Mouse (Mus musculus) cortical plate, adult 2 months (tissue): ENCODE data around the gene Nkx2-5. TPM values are rescaled to one million over a fixed set of nuclear protein-coding genes. Genes with fewer than 3 reads are reported as not detected.

Source experiments
- H3K27ac ChIP-seq: fragments of 200-500 bp; 2 replicates; pipeline ENCODE4 v1.5.1; 2012; ENCODE audit warnings: low read length, control low read depth, inconsistent platforms; ENCODE audit not compliant: insufficient read depth
- H3K4me1 ChIP-seq: fragments of 200-500 bp; 2 replicates; pipeline ENCODE4 v1.6.1; 2011; ENCODE audit warnings: low read length; ENCODE audit not compliant: control insufficient read depth, insufficient read depth
- H3K4me3 ChIP-seq: fragments of 200-500 bp; 2 replicates; pipeline ENCODE4 v1.5.1; 2011; ENCODE audit warnings: mild to moderate bottlenecking, low read length, control low read depth; ENCODE audit not compliant: insufficient read depth
- CTCF ChIP-seq: fragments of 200-500 bp; IDR thresholded peaks from 2 replicates; pipeline ENCODE4 v1.5.1; 2011; ENCODE audit warnings: mild to moderate bottlenecking, control low read depth, low read length; ENCODE audit not compliant: insufficient read depth; ENCODE audit errors: extremely low read depth
- POLR2A ChIP-seq: fragments of 200-500 bp; IDR thresholded peaks from 2 replicates; pipeline ENCODE4 v1.6.1; 2011; ENCODE audit warnings: mild to moderate bottlenecking, low read length, control low read depth; ENCODE audit not compliant: insufficient read depth; ENCODE audit errors: extremely low read depth
- polyA plus RNA-seq: library from polyadenylated mRNA; depleted of rRNA; stranded (reverse); fragments of >200 nt; gene quantifications from 2 replicates; pipeline ENCODE4 v1.2.3, GENCODE M21; 2012

Gene Nkx2-5
- polyA plus RNA-seq, 1 experiment = not detected

DNA sequence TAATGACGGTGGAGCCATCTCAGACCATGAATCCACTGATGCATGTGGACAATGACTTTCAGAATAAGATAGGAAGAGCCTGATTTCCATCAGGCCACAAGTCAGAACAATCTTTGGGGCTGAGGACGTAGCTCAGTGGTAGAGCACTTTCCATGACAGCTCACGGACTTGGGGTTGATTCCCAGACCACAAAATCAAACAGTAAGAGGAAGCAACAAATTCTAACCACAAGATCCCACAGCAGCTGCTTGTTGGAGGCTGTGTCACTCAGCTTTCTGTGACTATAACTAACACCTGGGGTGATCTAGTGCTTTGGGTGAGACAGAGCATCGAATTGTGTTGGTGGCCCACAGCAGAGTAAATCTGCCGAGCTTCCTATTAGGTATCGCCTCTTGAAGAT lies 28.0 kb downstream of the Nkx2-5 start:
- TF ChIP-seq CTCF (no peak), POLR2A (no peak)

DNA sequence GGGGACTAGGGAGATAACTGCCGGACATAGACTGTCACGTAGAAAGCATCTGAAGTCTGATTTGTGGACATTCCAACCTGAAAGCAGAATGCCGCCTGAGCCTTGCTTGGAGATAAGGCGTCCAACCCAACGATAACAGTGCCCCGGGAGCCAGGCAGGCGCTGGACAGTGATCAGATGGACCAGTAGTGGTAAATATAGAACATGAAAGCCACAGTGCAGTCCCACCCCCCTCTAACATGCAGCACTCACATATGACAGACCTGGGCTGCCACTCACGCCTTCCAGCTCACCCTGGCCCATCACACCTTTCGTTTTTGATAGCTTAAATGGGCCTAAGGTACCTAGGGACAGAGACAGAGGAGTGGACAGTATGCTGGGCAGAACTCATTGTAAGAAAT lies 31.3 kb downstream of the Nkx2-5 start:
- Histone ChIP-seq H3K4me3 (no peak overlapping the region), H3K4me1 (no peaks in the 10 kb centered on the region), H3K27ac (no peak overlapping the region)
- TF ChIP-seq CTCF (no peak), POLR2A (no peak)

More for the DNA sequence above, 28.0 kb downstream of the Nkx2-5 start:
- no peak overlapping the region for H3K4me3 ChIP-seq
- H3K27ac ChIP-seq = no peak overlapping the region
- H3K4me1 ChIP-seq = no peaks in the 10 kb centered on the region

DNA sequence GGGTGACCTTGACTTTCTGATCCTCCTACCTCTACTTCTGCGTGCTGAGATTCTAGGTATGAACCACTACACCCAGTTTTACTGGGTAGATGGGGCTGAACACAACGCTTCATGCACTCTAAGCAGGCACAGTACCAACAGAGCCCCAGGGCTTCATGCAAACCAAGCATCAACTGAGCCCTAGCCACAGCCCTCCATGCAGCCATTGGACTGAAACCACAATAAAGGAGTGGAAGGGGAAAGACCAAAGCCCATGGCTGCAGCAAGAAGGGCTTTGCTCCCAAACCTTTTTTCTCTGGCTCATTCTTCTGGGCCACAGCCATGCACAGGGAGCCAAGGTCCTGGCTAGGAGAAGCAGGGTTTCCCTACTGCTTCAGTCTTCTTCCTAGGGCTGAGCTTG lies 32.2 kb downstream of the Nkx2-5 start:
- no peaks in the 10 kb centered on the region for H3K4me1 ChIP-seq
- TF ChIP-seq CTCF = no peak
- no peak for TF ChIP-seq POLR2A
- H3K27ac ChIP-seq = no peak overlapping the region
- no peak overlapping the region for H3K4me3 ChIP-seq

DNA sequence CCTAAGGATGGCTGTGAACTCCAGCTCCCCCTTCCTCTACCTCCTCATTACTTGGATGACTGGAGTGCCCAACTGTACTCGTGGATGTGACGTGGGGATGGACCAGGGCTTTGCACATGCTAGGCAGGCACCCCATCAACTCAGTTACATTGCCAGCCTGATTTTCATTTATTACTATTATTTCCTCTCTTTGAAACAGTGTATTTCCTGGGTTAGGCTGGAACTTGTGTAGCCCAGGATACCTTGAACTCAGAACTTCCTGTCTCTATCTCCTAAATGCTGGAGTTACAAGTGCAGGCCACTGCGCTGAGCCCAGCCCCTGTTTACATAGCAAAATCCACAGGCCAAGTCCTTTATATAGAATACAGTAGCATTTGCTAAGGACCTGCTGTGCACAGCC lies 41.9 kb downstream of the Nkx2-5 start:
- Histone ChIP-seq H3K4me3 (no peak overlapping the region), H3K4me1 (no peaks in the 10 kb centered on the region)
- TF ChIP-seq POLR2A = no peak
- TF ChIP-seq CTCF = no peak

DNA sequence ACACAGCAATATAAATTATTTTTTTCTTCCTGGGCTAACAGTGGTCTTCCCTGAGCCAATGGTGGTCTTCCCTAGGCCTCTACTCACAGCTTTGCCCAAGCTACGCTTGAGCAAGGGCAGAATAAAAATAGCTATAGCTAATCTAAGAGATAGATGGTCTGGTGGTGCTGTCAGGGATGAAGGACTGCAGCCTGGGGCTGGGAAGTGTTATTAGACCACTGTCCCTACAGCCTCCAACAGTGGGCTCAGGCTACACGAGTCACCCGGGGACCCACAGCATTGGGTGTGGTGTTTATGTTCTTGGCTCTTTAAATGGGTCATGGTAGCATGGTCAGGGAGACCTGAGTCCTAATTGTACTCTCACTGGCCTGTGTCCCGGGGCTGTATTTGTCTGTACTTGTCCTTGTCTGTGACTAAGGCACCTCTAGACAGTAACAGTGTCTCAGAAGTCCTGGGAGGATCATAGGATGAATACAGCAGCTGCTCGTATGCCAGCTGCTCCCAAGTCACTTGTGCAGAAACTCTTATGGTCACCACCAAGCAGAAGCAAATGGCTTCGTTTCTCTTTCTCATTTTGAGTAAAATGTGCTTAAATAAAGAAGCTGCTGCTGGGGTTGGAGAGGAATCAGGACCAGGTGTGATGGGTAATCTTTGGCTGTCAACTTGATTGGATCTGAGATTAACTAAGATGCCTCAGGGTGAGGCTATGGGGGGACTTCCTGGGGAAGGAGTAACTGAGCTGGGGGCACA lies 47.3 kb downstream of the Nkx2-5 start:
- Histone ChIP-seq H3K27ac (no peak overlapping the region), H3K4me3 (no peak overlapping the region), H3K4me1 (no peaks in the 10 kb centered on the region)
- TF ChIP-seq CTCF = no peak
- TF ChIP-seq POLR2A = no peak

More for the DNA sequence above, 41.9 kb downstream of the Nkx2-5 start:
- no peak overlapping the region for H3K27ac ChIP-seq

DNA sequence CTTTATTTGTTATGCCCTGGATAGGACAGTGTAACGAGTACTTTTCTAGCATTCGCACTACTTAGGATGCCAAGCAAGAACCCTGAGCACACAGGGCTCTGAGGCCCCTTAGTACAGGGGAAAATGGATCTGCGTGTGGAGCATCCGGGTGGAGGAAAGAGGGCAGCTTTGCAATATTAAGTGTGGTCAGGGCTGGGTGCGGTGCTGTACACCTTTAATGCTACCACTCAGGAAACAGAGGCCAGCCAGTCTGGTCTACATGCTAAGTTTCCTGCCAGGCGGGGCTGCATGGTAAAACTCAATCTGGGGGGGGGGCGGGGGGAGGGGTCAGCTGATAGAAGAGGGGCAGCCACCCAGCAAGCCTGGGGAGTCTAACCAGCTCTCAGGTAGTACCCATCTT lies 49.4 kb downstream of the Nkx2-5 start:
- Histone ChIP-seq H3K27ac (no peak overlapping the region), H3K4me1 (peaks cover 2% of the 10 kb centered on the region; the same call in 1 of the 2 replicates), H3K4me3 (no peak overlapping the region)
- TF ChIP-seq CTCF = no peak
- no peak for TF ChIP-seq POLR2A

DNA sequence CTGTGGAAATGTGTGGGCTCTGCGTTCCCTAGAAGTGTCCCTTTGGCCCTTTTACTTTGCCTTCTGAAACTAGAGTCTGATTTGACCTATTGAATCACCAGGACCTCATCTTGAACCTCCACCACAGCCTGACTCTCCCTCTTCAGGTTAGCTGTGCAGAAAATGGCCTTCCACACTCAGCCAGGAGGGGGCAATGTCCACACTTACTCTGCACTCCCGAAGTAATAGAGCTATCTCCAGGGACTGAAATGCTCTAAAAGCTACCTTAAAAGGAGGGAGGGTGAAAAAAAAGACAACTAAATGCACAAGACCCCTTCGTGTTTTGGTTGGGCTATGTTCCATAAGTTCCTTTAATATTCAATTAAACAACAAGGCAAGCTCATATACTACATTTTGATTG lies 50.1 kb downstream of the Nkx2-5 start:
- Histone ChIP-seq H3K27ac (no peak overlapping the region), H3K4me1 (peaks cover 2% of the 10 kb centered on the region; the same call in 1 of the 2 replicates), H3K4me3 (no peak overlapping the region)
- peak; percentile 77 for TF ChIP-seq CTCF
- no peak for TF ChIP-seq POLR2A

DNA sequence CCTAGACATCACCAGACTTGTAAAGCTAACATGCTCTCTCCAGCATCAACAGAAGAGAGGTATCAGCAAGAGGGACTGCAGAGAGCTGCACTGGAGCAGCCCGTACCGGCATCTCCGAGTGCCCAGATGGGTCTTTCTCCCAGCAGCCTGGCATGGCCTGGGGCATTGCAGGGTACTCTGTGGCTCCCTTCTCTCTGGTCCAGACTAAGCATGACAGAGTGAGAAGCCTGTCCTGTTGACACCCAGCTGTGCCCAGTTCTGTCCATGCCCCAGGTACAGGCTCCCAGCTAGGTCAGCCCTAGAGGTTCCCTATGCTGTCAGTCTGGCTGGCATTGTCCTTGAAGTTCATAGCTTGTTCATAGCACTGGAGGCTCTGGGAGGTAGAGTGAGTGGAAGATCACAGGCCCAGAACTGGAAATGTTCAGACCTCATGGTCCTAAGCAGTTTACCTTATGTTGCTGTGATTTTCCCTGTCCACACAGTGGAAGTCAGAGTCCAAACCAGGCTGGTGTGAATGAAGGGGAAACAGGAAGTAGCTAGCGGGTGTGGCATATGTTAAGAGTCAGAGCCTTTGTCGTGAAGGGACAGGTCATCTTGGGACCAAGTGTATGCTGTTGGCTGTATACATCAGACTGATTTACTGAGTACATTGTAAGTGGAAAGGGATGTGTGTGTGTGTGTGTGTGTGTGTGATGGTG lies 51.6 kb downstream of the Nkx2-5 start:
- Histone ChIP-seq H3K4me3 (no peak overlapping the region), H3K4me1 (peaks cover 2% of the 10 kb centered on the region; the same call in 1 of the 2 replicates), H3K27ac (no peak overlapping the region)
- no peak for TF ChIP-seq CTCF
- TF ChIP-seq POLR2A = no peak

DNA sequence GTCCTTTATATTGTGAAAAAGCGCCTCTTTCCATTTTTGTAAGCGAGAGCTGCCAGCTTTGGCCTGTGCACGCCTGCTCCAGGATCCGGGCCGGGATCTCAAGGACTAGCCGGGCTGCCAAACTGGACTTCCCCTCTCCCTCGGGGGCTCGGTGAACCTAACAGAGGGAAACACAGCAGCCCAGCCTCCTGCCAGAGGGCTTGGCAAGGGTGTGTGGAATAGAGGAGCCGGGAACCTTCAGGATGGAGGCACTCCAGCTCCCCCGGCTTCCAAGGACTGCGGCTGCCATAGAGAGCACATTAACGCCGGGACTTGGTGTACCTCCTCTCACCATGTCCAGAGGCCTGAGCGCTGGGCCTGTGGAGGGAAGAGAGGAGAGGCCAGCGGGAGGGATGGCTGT lies 52.7 kb downstream of the Nkx2-5 start:
- TF ChIP-seq POLR2A = no peak
- no peak for TF ChIP-seq CTCF
- no peak overlapping the region for H3K27ac ChIP-seq
- no peak overlapping the region for H3K4me3 ChIP-seq
- peaks cover 2% of the 10 kb centered on the region; the same call in 1 of the 2 replicates for H3K4me1 ChIP-seq

DNA sequence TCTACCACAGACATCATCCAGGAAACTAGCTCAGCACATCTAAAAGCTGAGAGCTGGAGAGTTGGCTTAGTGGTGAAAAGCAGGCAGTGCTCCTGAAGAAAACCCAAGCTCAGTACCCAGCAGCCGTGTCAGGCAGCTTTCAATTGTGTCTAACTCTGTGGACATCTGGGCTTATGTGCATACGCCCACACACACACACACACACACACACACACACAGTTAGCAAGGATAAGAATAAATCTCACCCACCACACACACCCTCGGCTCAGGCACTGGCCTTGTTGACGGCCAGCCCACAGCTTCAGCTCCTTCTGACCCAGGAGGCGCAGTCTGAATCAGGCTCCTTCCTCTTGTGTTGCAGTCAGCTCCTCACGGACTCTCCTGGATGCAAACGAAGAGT lies 53.2 kb downstream of the Nkx2-5 start:
- Histone ChIP-seq H3K4me3 (no peak overlapping the region), H3K4me1 (peaks cover 2% of the 10 kb centered on the region; the same call in 1 of the 2 replicates), H3K27ac (no peak overlapping the region)
- 0 out of 2 replicates have a peak, but pooled peaks have one; percentile 5 for TF ChIP-seq CTCF
- TF ChIP-seq POLR2A = no peak
